Mouse (Mus musculus) limb, embryonic 10.5 days (tissue): Measurements from ENCODE around the gene Rimklb. TPM values are rescaled to one million over a fixed set of nuclear protein-coding genes. Genes with fewer than 3 reads are reported as not detected.
"Not testable (repeated sequence)": the region's sequence is repeated elsewhere in the genome, so short reads cannot be mapped to it uniquely, and the experiment has no call there.

Experiments used
- DNase-seq: peaks from one replicate; pipeline ENCODE4 v3.0.0-alpha.2; 2017; ENCODE audit warnings: low spot score
- H3K27ac ChIP-seq: fragments of 300-500 bp; sonication (generic); 2 replicates; pipeline ENCODE4 v1.5.1; 2016; ENCODE audit warnings: mild to moderate bottlenecking
- H3K27me3 ChIP-seq: fragments of 300-500 bp; sonication (generic); 2 replicates; pipeline ENCODE4 v1.6.1; 2016; ENCODE audit warnings: low read depth, mild to moderate bottlenecking; ENCODE audit not compliant: poor library complexity, severe bottlenecking
- H3K36me3 ChIP-seq: fragments of 300-500 bp; sonication (generic); 2 replicates; pipeline ENCODE4 v1.6.1; 2016; ENCODE audit warnings: mild to moderate bottlenecking, moderate library complexity
- H3K4me1 ChIP-seq: fragments of 300-500 bp; sonication (generic); 2 replicates; pipeline ENCODE4 v1.6.1; 2016
- H3K4me3 ChIP-seq: fragments of 300-500 bp; sonication (generic); 2 replicates; pipeline ENCODE4 v1.5.1; 2016; ENCODE audit warnings: mild to moderate bottlenecking, moderate library complexity
- H3K9me3 ChIP-seq: fragments of 300-500 bp; sonication (generic); replicated peaks from 2 replicates; pipeline ENCODE4 v1.6.1; 2016; ENCODE audit warnings: mild to moderate bottlenecking
- WGBS: fragments of 180-500 bp; shearing (Covaris S2); methylation state at CpG from one replicate; pipeline ENCODE4 v1.1.7; 2016; 5-methylcytosine and 5-hydroxymethylcytosine counted together
- polyA plus RNA-seq: library from polyadenylated mRNA; unstranded; fragments of >200 nt; fragmentation: Nextera tagmentation; extraction: Ambion mirVana; gene quantifications from 2 replicates; pipeline ENCODE4 v1.2.1, GENCODE M21; 2016

Gene Rimklb
- 39.4 and 49.3 TPM in 2 replicates for polyA plus RNA-seq

- no peak within 1 kb of the TSS for H3K4me3 ChIP-seq
- 84% methylated on average over 5 of the region's 5 CpGs for WGBS
- H3K9me3 ChIP-seq = no peaks in the 10 kb centered on the region
- peaks cover 27% of the 10 kb centered on the region for H3K4me1 ChIP-seq
- no peaks in the 10 kb centered on the region for H3K27me3 ChIP-seq
- DNase-seq = no peak
- no peak within 1 kb of the TSS for H3K27ac ChIP-seq
- H3K36me3 ChIP-seq = no peaks in the 10 kb centered on the region
These were observed at the start of gene Rimklb for GRCm38 (mm10) chr6:122498661-122499060. Gene Rimklb, minus strand, starts transcription at chr6:122498761.

- no peaks in the 10 kb centered on the region for H3K36me3 ChIP-seq
- no peak overlapping the region for H3K4me3 ChIP-seq
- H3K4me1 ChIP-seq = peaks cover 2% of the 10 kb centered on the region; the same call in 1 of the 2 replicates
- H3K27me3 ChIP-seq = no peaks in the 10 kb centered on the region
- H3K9me3 ChIP-seq = no peaks in the 10 kb centered on the region
- 85% methylated on average over 10 of the region's 10 CpGs for WGBS
- H3K27ac ChIP-seq = no peak overlapping the region
- DNase-seq = no peak
These were observed 47.4 kb upstream of the Rimklb start for GRCm38 (mm10) chr6:122545948-122546347.

GRCm38 (mm10) chr6:122545289-122545882 lies 46.8 kb upstream of the Rimklb start:
- H3K4me3 ChIP-seq = no peak overlapping the region
- H3K27ac ChIP-seq = no peak overlapping the region
- whole genome bisulfite sequencing = 77% methylated on average over 9 of the region's 9 CpGs
- H3K36me3 ChIP-seq = no peaks in the 10 kb centered on the region
- no peaks in the 10 kb centered on the region for H3K27me3 ChIP-seq
- H3K4me1 ChIP-seq = peaks cover 2% of the 10 kb centered on the region; the same call in 1 of the 2 replicates
- H3K9me3 ChIP-seq = no peaks in the 10 kb centered on the region
- no peak for DNase-seq

GRCm38 (mm10) chr6:122544672-122545071 lies 46.1 kb upstream of the Rimklb start:
- no peak overlapping the region for H3K27ac ChIP-seq
- H3K4me3 ChIP-seq = no peak overlapping the region
- no peaks in the 10 kb centered on the region for H3K9me3 ChIP-seq
- 90% methylated on average over 1 of the region's 1 CpGs for WGBS
- no peak for DNase-seq
- H3K27me3 ChIP-seq = no peaks in the 10 kb centered on the region
- peaks cover 2% of the 10 kb centered on the region; the same call in 1 of the 2 replicates for H3K4me1 ChIP-seq
- H3K36me3 ChIP-seq = no peaks in the 10 kb centered on the region

- no peaks in the 10 kb centered on the region for H3K36me3 ChIP-seq
- no peaks in the 10 kb centered on the region for H3K27me3 ChIP-seq
- no peak for DNase-seq
- no peaks in the 10 kb centered on the region for H3K9me3 ChIP-seq
- WGBS = 82% methylated on average over 5 of the region's 5 CpGs
- H3K4me3 ChIP-seq = no peak overlapping the region
- no peak overlapping the region for H3K27ac ChIP-seq
- peaks cover 2% of the 10 kb centered on the region; the same call in 1 of the 2 replicates for H3K4me1 ChIP-seq
These were observed 45.0 kb upstream of the Rimklb start for GRCm38 (mm10) chr6:122543574-122543973.

GRCm38 (mm10) chr6:122542459-122542858 lies 43.9 kb upstream of the Rimklb start:
- not testable (repeated sequence) for H3K4me3 ChIP-seq, H3K9me3 ChIP-seq, H3K36me3 ChIP-seq, H3K27me3 ChIP-seq, DNase-seq, H3K27ac ChIP-seq, H3K4me1 ChIP-seq
- 72% methylated on average over 5 of the region's 5 CpGs for WGBS

- Histone ChIP-seq H3K27ac (no peak overlapping the region), H3K27me3 (no peaks in the 10 kb centered on the region), H3K4me1 (no peaks in the 10 kb centered on the region), H3K9me3 (no peaks in the 10 kb centered on the region), H3K4me3 (no peak overlapping the region), H3K36me3 (no peaks in the 10 kb centered on the region)
- 91% methylated on average over 9 of the region's 9 CpGs for WGBS
- no peak for DNase-seq
These were observed 41.0 kb upstream of the Rimklb start for GRCm38 (mm10) chr6:122539564-122539963.

GRCm38 (mm10) chr6:122534032-122534431 lies 35.5 kb upstream of the Rimklb start:
- Histone ChIP-seq H3K27me3 (no peaks in the 10 kb centered on the region), H3K9me3 (no peaks in the 10 kb centered on the region), H3K4me3 (no peak overlapping the region), H3K36me3 (no peaks in the 10 kb centered on the region), H3K27ac (no peak overlapping the region), H3K4me1 (peaks cover 14% of the 10 kb centered on the region)
- DNase-seq = no peak
- WGBS = 69% methylated on average over 3 of the region's 3 CpGs

- H3K4me1 ChIP-seq = peaks cover 14% of the 10 kb centered on the region
- H3K4me3 ChIP-seq = peak overlapping the region; percentile 33
- H3K9me3 ChIP-seq = no peaks in the 10 kb centered on the region
- no peaks in the 10 kb centered on the region for H3K27me3 ChIP-seq
- no peaks in the 10 kb centered on the region for H3K36me3 ChIP-seq
- 10% methylated on average over 4 of the region's 4 CpGs for WGBS
- DNase-seq = peak; percentile 44
- H3K27ac ChIP-seq = peak overlapping the region; percentile 78
These were observed 34.3 kb upstream of the Rimklb start for GRCm38 (mm10) chr6:122532883-122533302.

GRCm38 (mm10) chr6:122531466-122532174 lies 33.1 kb upstream of the Rimklb start:
- no peaks in the 10 kb centered on the region for H3K9me3 ChIP-seq
- no peak overlapping the region for H3K4me3 ChIP-seq
- peaks cover 14% of the 10 kb centered on the region for H3K4me1 ChIP-seq
- H3K27ac ChIP-seq = peak overlapping the region; percentile 53
- H3K36me3 ChIP-seq = no peaks in the 10 kb centered on the region
- 62% methylated on average over 8 of the region's 8 CpGs for WGBS
- no peaks in the 10 kb centered on the region for H3K27me3 ChIP-seq
- no peak for DNase-seq

GRCm38 (mm10) chr6:122528136-122528535 lies 29.6 kb upstream of the Rimklb start:
- Histone ChIP-seq H3K27me3 (no peaks in the 10 kb centered on the region), H3K4me1 (peaks cover 12% of the 10 kb centered on the region), H3K9me3 (no peaks in the 10 kb centered on the region), H3K27ac (no peak overlapping the region), H3K4me3 (no peak overlapping the region), H3K36me3 (no peaks in the 10 kb centered on the region)
- DNase-seq = no peak
- 82% methylated on average over 11 of the region's 11 CpGs for WGBS

- Histone ChIP-seq H3K9me3 (no peaks in the 10 kb centered on the region), H3K27me3 (no peaks in the 10 kb centered on the region), H3K36me3 (no peaks in the 10 kb centered on the region), H3K4me1 (peaks cover 7% of the 10 kb centered on the region), H3K27ac (no peak overlapping the region), H3K4me3 (no peak overlapping the region)
- 23% methylated on average over 12 of the region's 12 CpGs for WGBS
- DNase-seq = no peak
These were observed 29.0 kb upstream of the Rimklb start for GRCm38 (mm10) chr6:122527596-122527995.

- H3K36me3 ChIP-seq = no peaks in the 10 kb centered on the region
- H3K4me1 ChIP-seq = 0 out of 2 replicates have a peak, but pooled peaks cover 2% of the 10 kb centered on the region
- H3K9me3 ChIP-seq = no peaks in the 10 kb centered on the region
- H3K27ac ChIP-seq = no peak overlapping the region
- 91% methylated on average over 8 of the region's 8 CpGs for WGBS
- no peaks in the 10 kb centered on the region for H3K27me3 ChIP-seq
- no peak for DNase-seq
- H3K4me3 ChIP-seq = no peak overlapping the region
These were observed 24.7 kb upstream of the Rimklb start for GRCm38 (mm10) chr6:122523289-122523688.
